ENCODE assay signal across 9 mouse cellular contexts in genomic region chr2:80013060-80013459, GRCm38 (mm10).
A peak's percentile ranks its signal among the peaks of the same experiment; 100 is the strongest.
DNase-seq lines count a peak whose midpoint lies in the region; ATAC-seq and TF ChIP-seq lines count a peak whose summit lies in the region.
"Had no signal": no experiment of that assay in that cellular context is flagged by ENCODE, and none has a peak within 500 bp of the region (broad histone marks: within the 10 kb centered on the region; RNA-seq: fewer than 3 reads in every experiment).

No protein-coding gene starts in this region.

- H3K4me2 ChIP-seq in heart, embryonic 12.5 days: no peak overlapping the region
- no peak overlapping the region for H3K4me2 ChIP-seq in midbrain, postnatal 0 days (ENCODE audit: low read depth, low read length, poor library complexity, severe bottlenecking)
- H3K4me2 ChIP-seq in kidney, embryonic 15.5 days: no peak overlapping the region
- no peak overlapping the region for H3K4me2 ChIP-seq in stomach, embryonic 15.5 days
- no peak overlapping the region for H3K4me2 ChIP-seq in liver, postnatal 0 days (ENCODE audit: low read depth, low read length)
- H3K4me2 ChIP-seq: hindbrain, embryonic 12.5 days had no signal

- no peak for TF ChIP-seq CTCF in midbrain, postnatal 0 days (IDR thresholded peaks at IDR 0.05)
- TF ChIP-seq CTCF in liver, postnatal 0 days (IDR thresholded peaks at IDR 0.05; ENCODE audit: low read depth): no peak

- no peaks in the 10 kb centered on the region for H3K36me3 ChIP-seq in heart, embryonic 12.5 days
- no peaks in the 10 kb centered on the region for H3K36me3 ChIP-seq in midbrain, postnatal 0 days (ENCODE audit: insufficient read depth, low read length)
- no peaks in the 10 kb centered on the region for H3K36me3 ChIP-seq in midbrain, embryonic 10.5 days
- no peaks in the 10 kb centered on the region for H3K36me3 ChIP-seq in kidney, embryonic 15.5 days
- no peaks in the 10 kb centered on the region for H3K36me3 ChIP-seq in stomach, embryonic 15.5 days
- H3K36me3 ChIP-seq in liver, postnatal 0 days (replicated peaks; ENCODE audit: insufficient read depth, low read length): no peaks in the 10 kb centered on the region
- H3K36me3 ChIP-seq: hindbrain, embryonic 12.5 days had no signal

- no peak overlapping the region for H3K4me3 ChIP-seq in heart, embryonic 12.5 days
- H3K4me3 ChIP-seq in midbrain, postnatal 0 days (ENCODE audit: low read depth, low read length): no peak overlapping the region
- no peak overlapping the region for H3K4me3 ChIP-seq in midbrain, embryonic 10.5 days
- no peak overlapping the region for H3K4me3 ChIP-seq in kidney, embryonic 15.5 days (replicated peaks)
- no peak overlapping the region for H3K4me3 ChIP-seq in stomach, embryonic 15.5 days (replicated peaks)
- no peak overlapping the region for H3K4me3 ChIP-seq in liver, postnatal 0 days (ENCODE audit: low read depth, low read length)
- H3K4me3 ChIP-seq: hindbrain, embryonic 12.5 days had no signal

- no peak for ATAC-seq in heart, embryonic 12.5 days (ENCODE audit: insufficient number of reproducible peaks, low FRiP score)
- ATAC-seq in midbrain, postnatal 0 days (ENCODE audit: low FRiP score): no peak
- ATAC-seq in kidney, embryonic 15.5 days (replicated peaks; ENCODE audit: low FRiP score): 0 out of 2 replicates have a peak, but pooled peaks have one; percentile 67
- ATAC-seq in stomach, embryonic 15.5 days (ENCODE audit: insufficient read depth, low FRiP score, low read depth): peak; percentile 53; the same call in 1 of the 2 replicates
- no peak for ATAC-seq in liver, postnatal 0 days

- WGBS in heart, embryonic 12.5 days: 61% methylated on average over 4 of the region's 4 CpGs
- WGBS in midbrain, postnatal 0 days: 58% methylated on average over 4 of the region's 4 CpGs
- WGBS in midbrain, embryonic 10.5 days: 89% methylated on average over 4 of the region's 4 CpGs
- WGBS in kidney, embryonic 15.5 days: 33% methylated on average over 4 of the region's 4 CpGs
- 37% methylated on average over 4 of the region's 4 CpGs for WGBS in stomach, embryonic 15.5 days
- WGBS in liver, postnatal 0 days (ENCODE audit: insufficient replicate concordance): 61% methylated on average over 4 of the region's 4 CpGs

- H3K27ac ChIP-seq in heart, embryonic 12.5 days (ENCODE audit: poor library complexity, severe bottlenecking): no peak overlapping the region
- H3K27ac ChIP-seq in midbrain, postnatal 0 days (ENCODE audit: low read depth, low read length): no peak overlapping the region
- H3K27ac ChIP-seq in midbrain, embryonic 10.5 days (replicated peaks): no peak overlapping the region
- no peak overlapping the region for H3K27ac ChIP-seq in kidney, embryonic 15.5 days
- H3K27ac ChIP-seq in stomach, embryonic 15.5 days: no peak overlapping the region
- H3K27ac ChIP-seq in liver, postnatal 0 days (ENCODE audit: low read depth): no peak overlapping the region
- H3K27ac ChIP-seq: hindbrain, embryonic 12.5 days had no signal

- H3K9me3 ChIP-seq in heart, embryonic 12.5 days (replicated peaks): no peaks in the 10 kb centered on the region
- H3K9me3 ChIP-seq in midbrain, postnatal 0 days (ENCODE audit: low read length): no peaks in the 10 kb centered on the region
- no peaks in the 10 kb centered on the region for H3K9me3 ChIP-seq in midbrain, embryonic 10.5 days (replicated peaks)
- no peaks in the 10 kb centered on the region for H3K9me3 ChIP-seq in kidney, embryonic 15.5 days (replicated peaks)
- no peaks in the 10 kb centered on the region for H3K9me3 ChIP-seq in stomach, embryonic 15.5 days
- no peaks in the 10 kb centered on the region for H3K9me3 ChIP-seq in liver, postnatal 0 days (ENCODE audit: low read length)
- H3K9me3 ChIP-seq: hindbrain, embryonic 12.5 days had no signal

- peak; percentile 53 for DNase-seq in heart, adult 8-10 months (ENCODE audit: low spot score)
- peak; percentile 53 for DNase-seq in midbrain, postnatal 0 days (ENCODE audit: low spot score)
- DNase-seq in midbrain, embryonic 10.5 days (ENCODE audit: low spot score): no peak
- DNase-seq in thymus, postnatal 0 days (ENCODE audit: low spot score): no peak
- DNase-seq in liver, postnatal 0 days: no peak

- no peak overlapping the region for H3K9ac ChIP-seq in heart, embryonic 12.5 days
- H3K9ac ChIP-seq in midbrain, postnatal 0 days (replicated peaks; ENCODE audit: low read length, poor library complexity, severe bottlenecking): no peak overlapping the region
- H3K9ac ChIP-seq in kidney, embryonic 15.5 days: no peak overlapping the region
- H3K9ac ChIP-seq in stomach, embryonic 15.5 days: no peak overlapping the region
- no peak overlapping the region for H3K9ac ChIP-seq in liver, postnatal 0 days (replicated peaks)
- H3K9ac ChIP-seq: hindbrain, embryonic 12.5 days had no signal

- no peaks in the 10 kb centered on the region for H3K27me3 ChIP-seq in heart, embryonic 12.5 days (replicated peaks)
- no peaks in the 10 kb centered on the region for H3K27me3 ChIP-seq in midbrain, postnatal 0 days (ENCODE audit: insufficient read depth, low read length)
- no peaks in the 10 kb centered on the region for H3K27me3 ChIP-seq in midbrain, embryonic 10.5 days (ENCODE audit: low read depth, poor library complexity, severe bottlenecking)
- no peaks in the 10 kb centered on the region for H3K27me3 ChIP-seq in kidney, embryonic 15.5 days
- H3K27me3 ChIP-seq in stomach, embryonic 15.5 days (replicated peaks): no peaks in the 10 kb centered on the region
- no peaks in the 10 kb centered on the region for H3K27me3 ChIP-seq in liver, postnatal 0 days (ENCODE audit: insufficient read depth, low read length)
- H3K27me3 ChIP-seq: hindbrain, embryonic 12.5 days had no signal

- TF ChIP-seq EP300 in liver, postnatal 0 days (IDR thresholded peaks at IDR 0.05; ENCODE audit: low read depth): no peak

- H3K4me1 ChIP-seq in heart, embryonic 12.5 days (replicated peaks): no peaks in the 10 kb centered on the region
- H3K4me1 ChIP-seq in midbrain, postnatal 0 days (ENCODE audit: insufficient read depth, low read length): no peaks in the 10 kb centered on the region
- H3K4me1 ChIP-seq in midbrain, embryonic 10.5 days: no peaks in the 10 kb centered on the region
- H3K4me1 ChIP-seq in kidney, embryonic 15.5 days: no peaks in the 10 kb centered on the region
- no peaks in the 10 kb centered on the region for H3K4me1 ChIP-seq in stomach, embryonic 15.5 days
- no peaks in the 10 kb centered on the region for H3K4me1 ChIP-seq in liver, postnatal 0 days (ENCODE audit: insufficient read depth)
- H3K4me1 ChIP-seq: hindbrain, embryonic 12.5 days had no signal

Comparison
In these comparisons a context has a peak if more than half of its experiments do, and no peak if none do; other contexts are left out.
1. DNase-seq: peak in heart, adult 8-10 months (single experiment) and midbrain, postnatal 0 days (single experiment); none in midbrain, embryonic 10.5 days (single experiment), thymus, postnatal 0 days (single experiment) and liver, postnatal 0 days (single experiment).
2. ATAC-seq: peak in kidney, embryonic 15.5 days (single experiment) and stomach, embryonic 15.5 days (single experiment); none in heart, embryonic 12.5 days (single experiment), midbrain, postnatal 0 days (single experiment) and liver, postnatal 0 days (single experiment).